Mouse (Mus musculus) myocyte (in vitro differentiated cells): ENCODE measurements around the gene Fam20c. TPM values are rescaled to one million over a fixed set of nuclear protein-coding genes. Genes with fewer than 3 reads are reported as not detected.

ENCODE experiments used
- H3K27me3 ChIP-seq: one replicate; pipeline ENCODE4 v1.6.1; 2011; ENCODE audit not compliant: control insufficient read depth, insufficient read depth, insufficient read length
- H3K36me3 ChIP-seq: one replicate; pipeline ENCODE4 v1.6.1; 2011; ENCODE audit not compliant: control insufficient read depth, insufficient read depth
- H3K4me2 ChIP-seq: one replicate; pipeline ENCODE4 v1.6.1; 2011; ENCODE audit warnings: low read depth, control low read depth
- H3K4me3 ChIP-seq: one replicate; pipeline ENCODE4 v1.5.1; 2011; ENCODE audit warnings: mild to moderate bottlenecking, control low read depth, moderate library complexity
- H3K79me2 ChIP-seq: one replicate; pipeline ENCODE4 v1.6.1; 2011; ENCODE audit not compliant: control insufficient read depth, insufficient read depth
- H3ac ChIP-seq: one replicate; pipeline ENCODE4 v1.6.1; 2011; ENCODE audit not compliant: control insufficient read depth, insufficient read length
- CEBPB ChIP-seq: IDR thresholded peaks from 2 replicates; pipeline ENCODE4 v1.6.1; 2011; ENCODE audit warnings: mild to moderate bottlenecking, moderate library complexity; ENCODE audit not compliant: poor library complexity, insufficient read depth, severe bottlenecking
- E2F4 ChIP-seq: IDR thresholded peaks from one replicate; pipeline ENCODE4 v1.6.1; 2011; ENCODE audit warnings: mild to moderate bottlenecking, control low read depth, moderate library complexity; ENCODE audit not compliant: insufficient read depth
- MAX ChIP-seq: IDR thresholded peaks from one replicate; pipeline ENCODE4 v1.6.1; 2011; ENCODE audit warnings: low read depth, mild to moderate bottlenecking, control low read depth
- MYOD1 ChIP-seq, 3 experiments: IDR thresholded peaks; one replicate each; pipeline ENCODE4 v1.6.1; 2011; ENCODE audit warnings: control low read depth in 2 of 3, low read depth in 2 of 3, mild to moderate bottlenecking in 2 of 3, moderate library complexity in 1 of 3; ENCODE audit not compliant: insufficient read length in 2 of 3, control insufficient read depth in 1 of 3
- MYOG ChIP-seq, 3 experiments: IDR thresholded peaks; one replicate each; pipeline ENCODE4 v1.6.1; 2011; ENCODE audit warnings: control low read depth in 2 of 3, low read depth in 2 of 3, mild to moderate bottlenecking in 2 of 3; ENCODE audit not compliant: insufficient read length in 2 of 3, control insufficient read depth in 1 of 3, insufficient read depth in 1 of 3
- POLR2A ChIP-seq: IDR thresholded peaks from one replicate; pipeline ENCODE4 v1.6.1; 2011; ENCODE audit warnings: low read depth, mild to moderate bottlenecking, control low read depth, moderate library complexity; ENCODE audit not compliant: insufficient read length
- POLR2AphosphoS2 ChIP-seq: IDR thresholded peaks from one replicate; pipeline ENCODE4 v1.6.1; 2011; ENCODE audit warnings: low read depth, control low read depth; ENCODE audit not compliant: insufficient read length
- REST ChIP-seq: IDR thresholded peaks from one replicate; pipeline ENCODE4 v1.6.1; 2011; ENCODE audit warnings: mild to moderate bottlenecking, control low read depth, moderate library complexity; ENCODE audit not compliant: insufficient read depth, insufficient read length
- SRF ChIP-seq: IDR thresholded peaks from one replicate; pipeline ENCODE4 v1.6.1; 2011; ENCODE audit warnings: low read depth; ENCODE audit not compliant: control insufficient read depth, insufficient read length
- TCF12 ChIP-seq: IDR thresholded peaks from one replicate; pipeline ENCODE4 v1.6.1; 2011; ENCODE audit warnings: mild to moderate bottlenecking, control low read depth; ENCODE audit not compliant: poor library complexity, insufficient read depth, severe bottlenecking
- TCF3 ChIP-seq: IDR thresholded peaks from one replicate; pipeline ENCODE4 v1.6.1; 2011; ENCODE audit warnings: low read depth, control low read depth; ENCODE audit not compliant: insufficient read length
- USF1 ChIP-seq: IDR thresholded peaks from one replicate; pipeline ENCODE4 v1.6.1; 2011; ENCODE audit warnings: low read depth, mild to moderate bottlenecking, control low read depth, moderate library complexity
- polyA plus RNA-seq: library from polyadenylated mRNA; unstranded; fragments of >200 nt; fragmentation: generic; extraction: Trizol; gene quantifications from one replicate; pipeline ENCODE4 v1.2.1, GENCODE M21; 2012; ENCODE audit warnings: missing spikeins

Fam20c gene
- polyA plus RNA-seq, 1 experiment = 37.5 TPM

DNA sequence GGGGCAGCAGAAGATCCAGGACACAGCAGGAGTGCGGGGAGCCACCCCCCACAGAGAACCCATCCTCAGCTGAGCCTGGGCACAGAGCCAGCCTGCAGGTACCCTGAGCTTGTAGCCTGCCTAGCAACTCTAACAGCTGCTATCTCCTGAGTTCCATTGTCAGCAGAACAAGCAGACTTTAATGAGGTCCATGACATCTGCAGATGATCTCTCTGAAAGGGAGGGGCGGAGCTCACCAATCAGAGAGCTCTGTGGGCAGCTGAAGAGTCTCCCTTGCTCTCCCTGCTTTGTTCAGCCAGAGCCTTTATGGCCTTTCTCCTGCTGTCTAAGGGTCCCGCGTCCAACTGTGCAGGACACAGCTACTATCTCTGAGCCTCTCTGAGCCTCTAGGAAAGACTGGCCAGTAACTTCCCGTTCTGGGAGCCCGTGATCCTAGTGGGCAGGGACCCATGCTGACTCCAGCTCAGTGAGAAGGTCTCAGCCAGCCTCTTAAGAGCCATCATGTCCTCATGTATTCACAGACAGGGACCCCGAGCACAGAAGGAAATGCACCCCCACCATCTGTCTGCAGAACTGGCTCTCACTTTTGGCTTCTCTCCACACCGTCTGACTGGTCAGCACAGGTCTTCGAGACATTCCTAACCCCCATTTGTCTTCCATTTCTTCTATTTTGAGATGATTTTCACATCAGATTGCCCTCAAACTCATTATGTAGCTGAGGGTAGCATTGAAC is 24.6 kb downstream of the Fam20c start:
- TF ChIP-seq POLR2A (no peak), MYOD1 (IDR thresholded peaks at IDR 0.05; ENCODE audit: control insufficient read depth in 1 of 3, insufficient read length in 2 of 3, low read depth in 2 of 3) (peak in 1 of 3 experiments; percentile 62), MAX (no peak), SRF (no peak), MYOG (IDR thresholded peaks at IDR 0.05; ENCODE audit: control insufficient read depth in 1 of 3, insufficient read depth in 1 of 3, insufficient read length in 2 of 3, low read depth in 2 of 3) (peak in 1 of 3 experiments; percentile 40)
- Histone ChIP-seq H3K79me2 (no peaks in the 10 kb centered on the region), H3K4me3 (no peak overlapping the region), H3ac (no peak overlapping the region), H3K27me3 (no peaks in the 10 kb centered on the region), H3K36me3 (peaks cover 3% of the 10 kb centered on the region), H3K4me2 (no peak overlapping the region)

DNA sequence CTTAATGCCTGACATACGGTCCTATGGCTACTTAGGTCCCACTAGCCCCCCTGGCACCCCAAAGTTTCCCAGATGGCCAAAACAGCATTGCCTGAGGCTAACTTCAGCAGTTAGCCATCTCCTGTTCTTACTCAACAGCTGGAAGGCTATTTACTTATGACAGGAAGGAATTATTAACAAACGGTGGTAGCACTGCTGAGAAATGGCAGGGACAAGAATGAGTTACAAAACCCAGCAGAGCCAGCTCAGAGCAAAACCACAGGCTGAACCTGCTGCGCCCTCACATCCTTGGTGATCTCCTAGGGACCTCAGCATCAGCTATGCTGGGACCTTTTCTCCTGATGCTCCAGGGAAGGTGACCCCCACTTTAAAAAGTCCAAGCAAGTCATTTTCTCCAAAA is 25.3 kb downstream of the Fam20c start:
- Histone ChIP-seq H3K4me2 (no peak overlapping the region), H3K79me2 (no peaks in the 10 kb centered on the region), H3K4me3 (no peak overlapping the region), H3K36me3 (peaks cover 3% of the 10 kb centered on the region), H3K27me3 (no peaks in the 10 kb centered on the region), H3ac (no peak overlapping the region)
- no peak for TF ChIP-seq CEBPB
- TF ChIP-seq MAX = no peak
- TF ChIP-seq MYOD1 (IDR thresholded peaks at IDR 0.05; ENCODE audit: control insufficient read depth in 1 of 3, insufficient read length in 2 of 3, low read depth in 2 of 3) = no peak
- no peak for TF ChIP-seq E2F4
- TF ChIP-seq REST = no peak

DNA sequence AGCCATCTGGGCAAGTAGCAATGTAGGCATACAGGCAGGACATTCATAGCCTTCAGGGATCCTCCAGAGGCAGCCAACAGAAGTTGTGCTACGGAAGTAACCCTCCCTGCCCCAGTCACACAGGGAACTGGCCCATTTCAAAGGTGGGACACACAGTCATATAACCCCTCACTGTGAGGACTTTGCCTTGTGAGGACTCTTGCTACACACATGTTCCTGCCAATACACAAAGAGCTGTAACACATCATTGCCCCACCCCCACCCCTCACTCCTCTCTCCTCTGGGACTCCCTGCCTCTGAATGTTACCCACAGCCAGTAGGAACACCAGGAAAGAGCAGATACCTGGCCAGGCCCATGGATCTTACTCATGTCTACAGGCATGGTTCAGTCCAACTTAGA is 28.4 kb downstream of the Fam20c start:
- Histone ChIP-seq H3K79me2 (no peaks in the 10 kb centered on the region), H3K4me3 (no peak overlapping the region), H3K4me2 (no peak overlapping the region), H3ac (no peak overlapping the region), H3K36me3 (peaks cover 3% of the 10 kb centered on the region), H3K27me3 (no peaks in the 10 kb centered on the region)
- TF ChIP-seq REST = no peak
- no peak for TF ChIP-seq TCF12
- no peak for TF ChIP-seq POLR2AphosphoS2
- no peak for TF ChIP-seq CEBPB
- TF ChIP-seq MAX = no peak

DNA sequence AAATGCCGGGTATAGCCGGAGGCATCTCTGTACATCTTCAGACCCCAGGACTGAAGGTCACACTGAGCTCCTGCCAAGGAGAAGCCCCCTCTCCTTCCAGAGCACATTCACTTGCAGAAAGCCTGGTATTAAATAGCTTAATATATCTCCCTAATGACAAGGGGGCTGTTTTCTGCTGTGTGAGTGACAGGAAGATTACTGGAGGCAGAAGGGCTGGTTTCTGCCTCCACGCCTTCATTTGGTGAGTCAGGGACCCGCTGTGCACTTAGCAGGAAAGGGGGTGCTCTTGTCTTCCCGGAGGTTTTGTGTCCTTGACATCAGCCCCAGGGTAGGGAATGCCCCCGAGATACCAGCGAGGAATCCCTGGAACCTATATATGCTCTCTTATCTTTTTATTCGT is 28.9 kb downstream of the Fam20c start:
- TF ChIP-seq REST (no peak), POLR2AphosphoS2 (no peak), MAX (no peak), SRF (no peak), POLR2A (no peak), MYOD1 (IDR thresholded peaks at IDR 0.05; ENCODE audit: control insufficient read depth in 1 of 3, insufficient read length in 2 of 3, low read depth in 2 of 3) (no peak)
- Histone ChIP-seq H3K36me3 (peaks cover 3% of the 10 kb centered on the region), H3K79me2 (no peaks in the 10 kb centered on the region)

DNA sequence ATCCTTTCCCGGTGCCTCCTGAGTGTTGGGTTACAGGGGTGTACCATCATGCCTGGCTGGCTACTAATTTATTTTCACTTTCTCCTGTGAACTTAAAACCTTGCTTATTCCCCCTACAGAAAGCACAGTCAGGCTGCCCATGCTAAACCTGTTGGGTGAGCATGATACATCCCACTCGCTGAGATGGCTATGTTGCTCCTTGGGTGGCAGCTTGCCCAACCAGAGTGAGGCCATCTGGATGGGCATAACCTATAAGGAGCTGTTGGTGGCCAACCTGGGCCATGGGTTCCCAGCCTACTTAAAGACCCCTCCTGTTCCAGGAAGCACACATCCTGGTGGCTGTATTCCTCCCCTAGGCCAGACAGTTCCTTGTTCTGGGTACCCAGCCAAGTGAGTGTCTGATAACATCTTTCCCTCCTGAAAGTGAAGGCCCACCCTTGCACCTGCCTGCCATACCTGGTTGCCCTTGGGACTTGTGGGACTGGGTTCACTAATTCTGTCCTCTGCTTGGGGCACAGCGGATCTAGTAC is 31.7 kb downstream of the Fam20c start:
- TF ChIP-seq MAX (no peak), REST (no peak), TCF3 (no peak), MYOD1 (IDR thresholded peaks at IDR 0.05; ENCODE audit: control insufficient read depth in 1 of 3, insufficient read length in 2 of 3, low read depth in 2 of 3) (no peak), POLR2A (no peak), SRF (no peak), MYOG (IDR thresholded peaks at IDR 0.05; ENCODE audit: control insufficient read depth in 1 of 3, insufficient read depth in 1 of 3, insufficient read length in 2 of 3, low read depth in 2 of 3) (no peak), TCF12 (no peak), E2F4 (no peak), CEBPB (no peak), POLR2AphosphoS2 (no peak), USF1 (no peak)
- no peaks in the 10 kb centered on the region for H3K27me3 ChIP-seq
- no peaks in the 10 kb centered on the region for H3K79me2 ChIP-seq
- no peak overlapping the region for H3ac ChIP-seq
- no peak overlapping the region for H3K4me3 ChIP-seq
- H3K4me2 ChIP-seq = no peak overlapping the region
- H3K36me3 ChIP-seq = no peaks in the 10 kb centered on the region

More for the DNA sequence above, 28.9 kb downstream of the Fam20c start:
- no peaks in the 10 kb centered on the region for H3K27me3 ChIP-seq
- H3K4me3 ChIP-seq = no peak overlapping the region
- no peak overlapping the region for H3ac ChIP-seq
- no peak overlapping the region for H3K4me2 ChIP-seq
